Mouse (Mus musculus) cerebellum, adult 2 months (tissue): ENCODE results near the gene Rhd.

Experiments used
- CTCF ChIP-seq: fragments of 200-500 bp; IDR thresholded peaks from 2 replicates; pipeline ENCODE4 v1.5.1; 2011; ENCODE audit warnings: low read depth, mild to moderate bottlenecking, control low read depth, low read length, moderate library complexity, borderline replicate concordance; ENCODE audit not compliant: insufficient read depth
- POLR2A ChIP-seq: fragments of 200-500 bp; IDR thresholded peaks from 2 replicates; pipeline ENCODE4 v1.6.1; 2011; ENCODE audit warnings: low read length, control low read depth, borderline replicate concordance; ENCODE audit not compliant: insufficient read depth

DNA sequence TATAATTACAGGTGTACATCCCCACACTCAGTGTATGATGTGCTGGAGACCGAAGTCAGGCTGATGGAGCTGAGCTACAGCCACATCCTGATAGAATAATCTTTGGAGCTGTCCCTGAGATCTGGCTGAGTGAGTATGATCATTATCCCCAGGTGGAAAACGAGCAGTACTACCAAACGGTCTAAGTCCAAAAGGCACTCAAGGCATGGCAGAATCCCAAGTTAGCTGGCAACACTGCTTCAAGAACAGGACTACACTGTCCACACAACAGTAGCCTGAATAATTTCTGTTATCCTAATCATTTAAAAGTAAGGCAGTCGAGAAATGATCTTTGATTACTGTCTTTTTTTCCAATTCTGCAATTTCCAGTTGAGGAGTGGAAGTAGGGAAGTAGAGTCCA is 20.8 kb upstream of the Rhd start:
- no peak for TF ChIP-seq POLR2A
- no peak for TF ChIP-seq CTCF
